Mouse (Mus musculus): ENCODE measurements at regions not wholly inside any gene's neighbourhood (a gene's known extent, or its start where the extent isn't known, plus 50 kb on each side); places are given as distances from the start of the nearest gene placed in this dataset.

DNA sequence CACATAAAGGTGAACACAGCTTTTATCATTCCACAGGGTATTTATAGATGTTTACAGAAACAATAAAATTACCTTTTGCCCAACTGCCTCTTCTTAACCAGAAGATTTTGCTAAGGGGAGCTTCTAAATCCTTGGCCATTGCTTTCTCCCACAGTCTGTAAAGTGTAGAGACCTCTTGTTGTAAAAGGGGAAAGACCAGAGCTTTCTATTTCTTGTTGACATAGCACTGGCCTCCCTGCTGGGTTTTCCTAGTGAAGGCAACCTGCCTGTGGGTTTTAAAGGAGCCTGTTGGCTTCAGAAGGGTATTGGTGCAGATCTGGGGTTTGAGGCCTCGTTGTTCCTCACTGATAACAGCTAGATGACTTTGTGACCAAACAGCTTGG lies 381.6 kb downstream of the Lmo4 start:
- 70% methylated on average over 1 of the region's 1 CpGs for WGBS

DNA sequence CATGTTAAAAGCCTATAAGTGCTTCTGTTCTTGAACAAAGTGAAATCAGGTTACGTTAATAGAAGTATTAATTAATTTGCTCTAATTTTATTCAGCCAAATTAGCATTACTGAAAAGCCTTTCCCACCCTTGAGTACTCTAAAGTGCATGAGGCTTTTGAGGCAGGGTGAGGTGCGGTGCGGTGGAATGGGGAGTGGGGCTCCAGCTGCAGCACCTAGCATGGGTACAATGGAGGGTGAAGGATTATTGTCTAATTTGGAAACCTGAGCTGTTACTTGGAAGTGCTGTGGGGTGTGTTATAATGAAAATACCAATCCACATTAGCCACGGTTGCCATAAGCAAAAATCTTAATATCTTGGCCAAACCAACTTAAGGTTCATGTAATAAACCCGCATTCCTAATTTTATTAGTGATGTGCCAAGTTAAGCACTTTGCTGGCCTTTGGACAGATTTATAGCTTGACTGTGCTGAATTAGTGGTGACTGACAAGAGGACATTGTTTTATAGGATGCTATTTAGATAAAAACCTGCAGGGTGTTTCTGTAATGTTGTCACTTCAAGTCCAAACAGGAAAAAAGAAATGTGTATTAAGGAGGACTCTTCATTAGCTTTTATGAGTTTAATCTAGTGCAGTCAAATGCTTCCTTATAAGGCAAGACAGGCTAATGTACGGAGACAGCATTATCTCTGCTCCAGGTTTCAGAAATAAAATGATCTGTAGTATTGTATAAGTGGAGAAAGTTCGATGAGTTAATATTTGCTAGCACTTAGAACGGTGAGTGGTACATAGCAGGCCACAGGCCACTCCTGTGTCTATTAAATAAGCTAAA lies 382.2 kb downstream of the Lmo4 start:
- Histone ChIP-seq H3K36me3 (ENCODE audit: control insufficient read depth, insufficient read depth, low read length) (no peaks in the 10 kb centered on the region), H3K27ac (ENCODE audit: insufficient read depth, low read depth, low read length) (no peak overlapping the region), H3K27me3 (replicated peaks; ENCODE audit: control insufficient read depth, insufficient read depth, low read length) (no peaks in the 10 kb centered on the region), H3K4me1 (ENCODE audit: control insufficient read depth, insufficient read depth, low read length) (no peaks in the 10 kb centered on the region), H3K4me3 (ENCODE audit: insufficient read depth, low read depth, low read length) (no peak overlapping the region)
- 78% methylated on average over 8 of the region's 8 CpGs for WGBS
- TF ChIP-seq POLR2A (IDR thresholded peaks at IDR 0.05; ENCODE audit: low read depth, low read length) (no peak), CTCF (conservative IDR thresholded peaks at IDR 0.05; ENCODE audit: insufficient read depth, insufficient read length, low read depth, low read length) (no peak)
- DNase-seq, result no peak

More for the DNA sequence above, 381.6 kb downstream of the Lmo4 start:
- Histone ChIP-seq H3K27ac (ENCODE audit: insufficient read depth, low read depth, low read length) (no peak overlapping the region), H3K27me3 (replicated peaks; ENCODE audit: control insufficient read depth, insufficient read depth, low read length) (no peaks in the 10 kb centered on the region), H3K36me3 (ENCODE audit: control insufficient read depth, insufficient read depth, low read length) (no peaks in the 10 kb centered on the region), H3K4me3 (ENCODE audit: insufficient read depth, low read depth, low read length) (no peak overlapping the region), H3K4me1 (ENCODE audit: control insufficient read depth, insufficient read depth, low read length) (no peaks in the 10 kb centered on the region)
- TF ChIP-seq POLR2A (IDR thresholded peaks at IDR 0.05; ENCODE audit: low read depth, low read length), result no peak
- no peak for TF ChIP-seq CTCF (conservative IDR thresholded peaks at IDR 0.05; ENCODE audit: insufficient read depth, insufficient read length, low read depth, low read length)
- no peak for DNase-seq

- no peaks in the 10 kb centered on the region; the same call in 1 of the 2 replicates for H3K27me3 ChIP-seq (replicated peaks; ENCODE audit: control insufficient read depth, insufficient read depth, low read length)
- peak; percentile 46 for DNase-seq
- H3K36me3 ChIP-seq (ENCODE audit: control insufficient read depth, insufficient read depth, low read length), result no peaks in the 10 kb centered on the region
- H3K4me1 ChIP-seq (ENCODE audit: control insufficient read depth, insufficient read depth, low read length), result 0 out of 2 replicates have a peak, but pooled peaks cover 3% of the 10 kb centered on the region
- 46% methylated on average over 8 of the region's 8 CpGs for WGBS
- no peak overlapping the region for H3K27ac ChIP-seq (ENCODE audit: insufficient read depth, low read depth, low read length)
- no peak overlapping the region for H3K4me3 ChIP-seq (ENCODE audit: insufficient read depth, low read depth, low read length)
- TF ChIP-seq CTCF (conservative IDR thresholded peaks at IDR 0.05; ENCODE audit: insufficient read depth, insufficient read length, low read depth, low read length) (no peak), POLR2A (IDR thresholded peaks at IDR 0.05; ENCODE audit: low read depth, low read length) (no peak)
Observed at GRCm38 (mm10) chr3:143807544-143807943, 397.5 kb downstream of the Lmo4 start.

DNA sequence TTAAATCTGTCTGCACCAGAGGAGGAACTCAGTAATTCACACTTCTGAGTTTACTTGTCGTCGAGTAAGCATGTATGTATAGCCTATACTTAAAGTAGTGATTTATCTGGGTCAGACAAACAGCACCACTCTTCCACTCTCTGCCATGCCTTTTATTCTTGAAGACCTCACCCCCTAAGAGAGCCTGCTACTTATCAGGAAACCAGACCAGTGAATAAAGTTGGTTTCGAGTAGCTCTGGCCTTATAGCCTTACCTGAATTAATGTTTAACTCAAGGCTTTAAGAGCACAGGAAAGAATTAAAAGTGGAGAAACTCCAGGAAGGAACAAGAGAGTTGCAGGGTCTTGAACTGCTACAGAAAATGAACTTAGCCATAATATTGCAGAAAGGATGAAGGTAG lies 398.1 kb downstream of the Lmo4 start:
- Histone ChIP-seq H3K27me3 (replicated peaks; ENCODE audit: control insufficient read depth, insufficient read depth, low read length) (no peaks in the 10 kb centered on the region; the same call in 1 of the 2 replicates), H3K27ac (ENCODE audit: insufficient read depth, low read depth, low read length) (no peak overlapping the region), H3K4me1 (ENCODE audit: control insufficient read depth, insufficient read depth, low read length) (0 out of 2 replicates have a peak, but pooled peaks cover 3% of the 10 kb centered on the region), H3K36me3 (ENCODE audit: control insufficient read depth, insufficient read depth, low read length) (no peaks in the 10 kb centered on the region), H3K4me3 (ENCODE audit: insufficient read depth, low read depth, low read length) (no peak overlapping the region)
- 53% methylated on average over 3 of the region's 3 CpGs for WGBS
- TF ChIP-seq CTCF (conservative IDR thresholded peaks at IDR 0.05; ENCODE audit: insufficient read depth, insufficient read length, low read depth, low read length) (no peak), POLR2A (IDR thresholded peaks at IDR 0.05; ENCODE audit: low read depth, low read length) (no peak)
- peak; percentile 12 for DNase-seq

GRCm38 (mm10) chr3:143797850-143798249 lies 407.2 kb downstream of the Lmo4 start:
- Histone ChIP-seq H3K4me1 (ENCODE audit: control insufficient read depth, insufficient read depth, low read length) (no peaks in the 10 kb centered on the region), H3K27me3 (replicated peaks; ENCODE audit: control insufficient read depth, insufficient read depth, low read length) (no peaks in the 10 kb centered on the region), H3K36me3 (ENCODE audit: control insufficient read depth, insufficient read depth, low read length) (no peaks in the 10 kb centered on the region), H3K4me3 (ENCODE audit: insufficient read depth, low read depth, low read length) (no peak overlapping the region), H3K27ac (ENCODE audit: insufficient read depth, low read depth, low read length) (no peak overlapping the region)
- DNase-seq, result no peak
- WGBS, result 64% methylated on average over 5 of the region's 5 CpGs
- TF ChIP-seq CTCF (conservative IDR thresholded peaks at IDR 0.05; ENCODE audit: insufficient read depth, insufficient read length, low read depth, low read length), result no peak
- TF ChIP-seq POLR2A (IDR thresholded peaks at IDR 0.05; ENCODE audit: low read depth, low read length), result no peak

GRCm38 (mm10) chr3:143790905-143791304 lies 414.1 kb downstream of the Lmo4 start:
- no peaks in the 10 kb centered on the region for H3K4me1 ChIP-seq (ENCODE audit: control insufficient read depth, insufficient read depth, low read length)
- no peaks in the 10 kb centered on the region for H3K27me3 ChIP-seq (replicated peaks; ENCODE audit: control insufficient read depth, insufficient read depth, low read length)
- no peaks in the 10 kb centered on the region for H3K36me3 ChIP-seq (ENCODE audit: control insufficient read depth, insufficient read depth, low read length)
- no peak for TF ChIP-seq POLR2A (IDR thresholded peaks at IDR 0.05; ENCODE audit: low read depth, low read length)
- no peak for TF ChIP-seq CTCF (conservative IDR thresholded peaks at IDR 0.05; ENCODE audit: insufficient read depth, insufficient read length, low read depth, low read length)
- DNase-seq, result no peak
- 78% methylated on average over 8 of the region's 8 CpGs for WGBS
- H3K4me3 ChIP-seq (ENCODE audit: insufficient read depth, low read depth, low read length), result no peak overlapping the region
- H3K27ac ChIP-seq (ENCODE audit: insufficient read depth, low read depth, low read length), result no peak overlapping the region

GRCm38 (mm10) chr3:143789932-143790570 lies 415.0 kb downstream of the Lmo4 start:
- H3K4me3 ChIP-seq (ENCODE audit: insufficient read depth, low read depth, low read length), result no peak overlapping the region
- TF ChIP-seq POLR2A (IDR thresholded peaks at IDR 0.05; ENCODE audit: low read depth, low read length) (no peak), CTCF (conservative IDR thresholded peaks at IDR 0.05; ENCODE audit: insufficient read depth, insufficient read length, low read depth, low read length) (no peak)
- DNase-seq, result no peak
- no peaks in the 10 kb centered on the region for H3K27me3 ChIP-seq (replicated peaks; ENCODE audit: control insufficient read depth, insufficient read depth, low read length)
- WGBS, result 43% methylated on average over 8 of the region's 8 CpGs
- no peaks in the 10 kb centered on the region for H3K4me1 ChIP-seq (ENCODE audit: control insufficient read depth, insufficient read depth, low read length)
- H3K36me3 ChIP-seq (ENCODE audit: control insufficient read depth, insufficient read depth, low read length), result no peaks in the 10 kb centered on the region
- H3K27ac ChIP-seq (ENCODE audit: insufficient read depth, low read depth, low read length), result no peak overlapping the region

All from kidney, adult 2 months (tissue).